Mouse (Mus musculus) MEL (cell line): ENCODE data around the gene Tcea2. TPM values are rescaled to one million over a fixed set of nuclear protein-coding genes. Genes with fewer than 3 reads are reported as not detected.

ENCODE experiments used
- DNase-seq: peaks from one replicate; pipeline ENCODE4 v3.0.0; 2011; ENCODE audit warnings: low read depth, low spot score
- H3K27ac ChIP-seq: 2 replicates; pipeline ENCODE4 v1.5.1; 2012; ENCODE audit warnings: low read depth, mild to moderate bottlenecking, control low read depth, low read length, moderate library complexity; ENCODE audit not compliant: control insufficient read depth
- H3K27me3 ChIP-seq, 2 experiments: fragments of 150-350 bp in 1 of 2; sonication (generic) in 1 of 2; 2 replicates each; pipeline ENCODE4 v1.6.1; 2012; ENCODE audit warnings: low read length in 2 of 2, mild to moderate bottlenecking in 2 of 2, improper control_type of control experiment in 1 of 2, moderate library complexity in 1 of 2; ENCODE audit not compliant: insufficient read depth in 2 of 2, control insufficient read depth in 1 of 2
- H3K36me3 ChIP-seq, 2 experiments: 2 replicates each; pipeline ENCODE4 v1.6.1; 2012 to 2014; ENCODE audit warnings: low read length in 2 of 2, improper control_type of control experiment in 1 of 2, inconsistent platforms in 1 of 2, mild to moderate bottlenecking in 1 of 2; ENCODE audit not compliant: insufficient read depth in 2 of 2, control insufficient read depth in 1 of 2
- H3K4me1 ChIP-seq, 2 experiments: fragments of 150-350 bp in 1 of 2; sonication (generic) in 1 of 2; 2 replicates each; pipeline ENCODE4 v1.6.1; 2012; ENCODE audit warnings: low read length in 2 of 2, improper control_type of control experiment in 1 of 2, mild to moderate bottlenecking in 1 of 2; ENCODE audit not compliant: insufficient read depth in 2 of 2, control insufficient read depth in 1 of 2
- H3K4me3 ChIP-seq, 2 experiments: fragments of 150-350 bp in 1 of 2; sonication (generic) in 1 of 2; 2 replicates each; pipeline ENCODE4 v1.5.1; 2012; ENCODE audit warnings: low read depth in 2 of 2, low read length in 2 of 2, mild to moderate bottlenecking in 2 of 2, moderate library complexity in 2 of 2, control low read depth in 1 of 2, improper control_type of control experiment in 1 of 2; ENCODE audit not compliant: control insufficient read depth in 1 of 2, insufficient read depth in 1 of 2
- H3K79me2 ChIP-seq: 2 replicates; pipeline ENCODE4 v1.6.1; 2012; ENCODE audit warnings: mild to moderate bottlenecking, low read length, moderate library complexity; ENCODE audit not compliant: control insufficient read depth, poor library complexity, insufficient read depth
- H3K9ac ChIP-seq: 2 replicates; pipeline ENCODE4 v1.6.1; 2012; ENCODE audit warnings: low read depth, mild to moderate bottlenecking, control low read depth, low read length, moderate library complexity; ENCODE audit not compliant: control insufficient read depth, poor library complexity, severe bottlenecking
- H3K9me3 ChIP-seq: fragments of 150-350 bp; sonication (generic); replicated peaks from 2 replicates; pipeline ENCODE4 v1.6.1; 2012; ENCODE audit warnings: mild to moderate bottlenecking, low read length, improper control_type of control experiment, moderate library complexity; ENCODE audit not compliant: insufficient read depth
- BHLHE40 ChIP-seq: IDR thresholded peaks from 2 replicates; pipeline ENCODE4 v1.6.1; 2012; ENCODE audit warnings: low read depth, mild to moderate bottlenecking, inconsistent platforms, low read length, improper control_type of control experiment, borderline replicate concordance
- CTCF ChIP-seq, 3 experiments: IDR thresholded peaks in 2 of 3; conservative IDR thresholded peaks in 1 of 3; 2 replicates each; pipeline ENCODE4 v1.5.1; 2011 to 2012; ENCODE audit warnings: low read length in 3 of 3, low read depth in 2 of 3, mild to moderate bottlenecking in 2 of 3, improper control_type of control experiment in 1 of 3, inconsistent platforms in 1 of 3, mixed read lengths in 1 of 3, moderate library complexity in 1 of 3; ENCODE audit not compliant: control insufficient read depth in 1 of 3, insufficient read depth in 1 of 3, poor library complexity in 1 of 3, severe bottlenecking in 1 of 3
- EP300 ChIP-seq, 2 experiments: IDR thresholded peaks; 2 replicates each; pipeline ENCODE4 v1.6.1; 2011; ENCODE audit warnings: improper control_type of control experiment in 2 of 2, low read length in 2 of 2, low read depth in 1 of 2, mild to moderate bottlenecking in 1 of 2
- GABPA ChIP-seq: IDR thresholded peaks from 2 replicates; pipeline ENCODE4 v1.6.1; 2012; ENCODE audit warnings: low read depth, mild to moderate bottlenecking, inconsistent platforms, low read length, improper control_type of control experiment, moderate library complexity
- GATA1 ChIP-seq: IDR thresholded peaks from 2 replicates; pipeline ENCODE4 v1.6.1; 2011; ENCODE audit warnings: low read depth, low read length, improper control_type of control experiment
- HCFC1 ChIP-seq: IDR thresholded peaks from 2 replicates; pipeline ENCODE4 v1.6.1; 2012; ENCODE audit warnings: low read depth, mild to moderate bottlenecking, inconsistent platforms, low read length, improper control_type of control experiment, moderate library complexity
- JUND ChIP-seq: IDR thresholded peaks from 2 replicates; pipeline ENCODE4 v1.6.1; 2011; ENCODE audit warnings: low read depth, mild to moderate bottlenecking, improper control_type of control experiment, low read length
- MAX ChIP-seq: IDR thresholded peaks from 2 replicates; pipeline ENCODE4 v1.6.1; 2011; ENCODE audit warnings: low read length, improper control_type of control experiment
- MEF2A ChIP-seq: IDR thresholded peaks from 2 replicates; pipeline ENCODE4 v1.6.1; 2014; ENCODE audit warnings: low read depth, mild to moderate bottlenecking, inconsistent platforms, low read length, improper control_type of control experiment; ENCODE audit not compliant: poor library complexity, insufficient replicate concordance, severe bottlenecking; ENCODE audit errors: extremely low read depth
- MXI1 ChIP-seq: IDR thresholded peaks from 2 replicates; pipeline ENCODE4 v1.6.1; 2011; ENCODE audit warnings: mild to moderate bottlenecking, low read depth, low read length, improper control_type of control experiment
- MYB ChIP-seq: IDR thresholded peaks from 2 replicates; pipeline ENCODE4 v1.6.1; 2011; ENCODE audit warnings: mild to moderate bottlenecking, low read depth, low read length, improper control_type of control experiment
- MYC ChIP-seq: IDR thresholded peaks from 2 replicates; pipeline ENCODE4 v1.6.1; 2011; ENCODE audit warnings: low read depth, mild to moderate bottlenecking, low read length, improper control_type of control experiment, moderate library complexity
- NRF1 ChIP-seq: IDR thresholded peaks from 2 replicates; pipeline ENCODE4 v1.6.1; 2014; ENCODE audit warnings: low read depth, mild to moderate bottlenecking, inconsistent platforms, low read length, improper control_type of control experiment, moderate library complexity; ENCODE audit not compliant: poor library complexity, insufficient read depth, severe bottlenecking
- POLR2AphosphoS5 ChIP-seq: IDR thresholded peaks from 2 replicates; pipeline ENCODE4 v1.6.1; 2012; ENCODE audit warnings: low read depth, borderline replicate concordance, mild to moderate bottlenecking, inconsistent platforms, low read length, moderate library complexity, mixed read lengths
- RAD21 ChIP-seq: IDR thresholded peaks from 2 replicates; pipeline ENCODE4 v1.6.1; 2011; ENCODE audit warnings: mild to moderate bottlenecking, low read depth, low read length, improper control_type of control experiment
- SIN3A ChIP-seq: IDR thresholded peaks from 2 replicates; pipeline ENCODE4 v1.6.1; 2012; ENCODE audit warnings: low read length, improper control_type of control experiment, inconsistent platforms
- SMC3 ChIP-seq: IDR thresholded peaks from 2 replicates; pipeline ENCODE4 v1.6.1; 2011; ENCODE audit warnings: low read depth, low read length, improper control_type of control experiment
- TAL1 ChIP-seq: IDR thresholded peaks from 2 replicates; pipeline ENCODE4 v1.6.1; 2012; ENCODE audit warnings: mild to moderate bottlenecking, inconsistent platforms, low read length, moderate library complexity, mixed read lengths
- TCF12 ChIP-seq: IDR thresholded peaks from 2 replicates; pipeline ENCODE4 v1.6.1; 2014; ENCODE audit warnings: low read depth, mild to moderate bottlenecking, inconsistent platforms, low read length, improper control_type of control experiment, moderate library complexity
- USF2 ChIP-seq, 2 experiments: IDR thresholded peaks; 2 replicates each; pipeline ENCODE4 v1.6.1; 2011 to 2012; ENCODE audit warnings: improper control_type of control experiment in 2 of 2, low read length in 2 of 2, borderline replicate concordance in 1 of 2, inconsistent platforms in 1 of 2, low read depth in 1 of 2, mild to moderate bottlenecking in 1 of 2; ENCODE audit not compliant: insufficient read depth in 1 of 2
- ZKSCAN1 ChIP-seq: IDR thresholded peaks from 2 replicates; pipeline ENCODE4 v1.6.1; 2012; ENCODE audit warnings: low read depth, mild to moderate bottlenecking, inconsistent platforms, low read length, improper control_type of control experiment, moderate library complexity
- ZMIZ1 ChIP-seq: IDR thresholded peaks from 2 replicates; pipeline ENCODE4 v1.6.1; 2012; ENCODE audit warnings: low read depth, mild to moderate bottlenecking, inconsistent platforms, low read length, improper control_type of control experiment, moderate library complexity
- ZNF384 ChIP-seq: IDR thresholded peaks from 2 replicates; pipeline ENCODE4 v1.6.1; 2012; ENCODE audit warnings: low read depth, mild to moderate bottlenecking, inconsistent platforms, low read length, improper control_type of control experiment
- polyA plus RNA-seq, 2 experiments: library from polyadenylated mRNA; stranded (reverse) in 1 of 2; unstranded in 1 of 2; fragments of >175 nt in 1 of 2; fragments of >200 nt in 1 of 2; gene quantifications; 2 replicates each; pipeline versions ENCODE4 v1.2.1 to v1.2.4; 2012; ENCODE audit warnings: low replicate concordance in 2 of 2, low read depth in 1 of 2; ENCODE audit not compliant: insufficient read length in 2 of 2, insufficient read depth in 1 of 2, missing spikeins in 1 of 2
- total RNA-seq: library from RNA; depleted of rRNA; stranded (reverse); fragments of 300-350 nt; gene quantifications from 2 replicates; pipeline ENCODE4 v1.2.3, GENCODE M21; 2012

Tcea2 gene
- total and polyA plus RNA-seq, 3 experiments = 6.7 to 17.0 TPM; not detected in 1

DNA sequence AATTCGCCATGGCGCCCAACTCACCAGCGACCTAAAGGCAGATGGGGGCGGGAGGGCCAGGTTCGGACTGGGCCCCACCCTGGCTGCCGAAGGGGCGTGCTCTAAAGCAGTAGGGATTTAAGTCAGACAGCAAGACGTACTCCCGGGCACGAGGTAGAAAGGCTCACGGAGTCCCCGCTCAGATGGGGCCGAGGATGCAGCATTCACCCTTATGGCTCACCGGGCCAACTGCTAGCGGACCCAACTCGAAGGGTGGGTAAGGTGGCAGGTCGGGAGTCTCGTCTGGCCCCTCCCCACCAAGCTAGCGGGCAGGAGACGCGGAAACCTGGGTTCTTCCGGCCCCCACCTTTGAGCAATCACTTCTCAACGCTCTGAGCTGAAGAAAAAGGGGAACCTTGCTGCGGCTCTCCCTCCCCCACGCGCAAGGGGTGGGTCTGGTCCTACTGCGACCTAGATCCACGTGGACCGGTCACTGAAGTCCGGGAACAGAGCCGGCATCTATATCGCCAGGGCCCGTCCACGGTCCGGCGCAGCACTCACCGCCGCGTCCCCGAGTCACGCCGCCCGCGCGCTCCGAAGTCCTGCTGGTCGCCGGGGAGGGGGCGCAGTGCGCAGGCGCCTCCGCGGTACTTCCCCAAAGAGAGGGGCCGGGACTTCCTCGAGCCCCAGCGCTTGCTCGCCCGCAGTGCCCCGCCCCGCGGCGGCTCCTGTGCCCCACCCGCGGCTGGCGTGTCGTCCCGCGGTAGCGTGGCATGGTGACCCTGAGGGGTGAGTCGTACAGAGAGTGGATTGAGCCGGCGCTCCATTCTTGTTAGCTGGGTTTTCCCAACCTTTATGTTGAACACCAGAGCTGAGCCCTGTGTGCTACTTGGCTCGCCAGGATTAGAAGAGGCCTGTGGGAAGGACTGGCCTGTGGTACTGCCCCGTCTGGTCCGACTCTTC lies 13.5 kb downstream of the Tcea2 start, which contains the start of gene Rgs19 (continued):
- TF ChIP-seq BHLHE40 = no peak
- TF ChIP-seq SMC3 = 0 out of 2 replicates have a peak, but pooled peaks have one; percentile 4
- no peak for TF ChIP-seq USF2 (IDR thresholded peaks at IDR 0.05; ENCODE audit: borderline replicate concordance in 1 of 2, insufficient read depth in 1 of 2, low read depth in 1 of 2, low read length in 2 of 2)
- TF ChIP-seq CTCF (IDR thresholded peaks at IDR 0.05 in 2 of 3, conservative IDR thresholded peaks at IDR 0.05 in 1 of 3; ENCODE audit: control insufficient read depth in 1 of 3, insufficient read depth in 1 of 3, low read depth in 2 of 3, low read length in 3 of 3, poor library complexity in 1 of 3, severe bottlenecking in 1 of 3) = 0 out of 6 replicates have a peak, but pooled peaks of 1 of the 3 experiments have one; percentile 2
- TF ChIP-seq POLR2AphosphoS5 = no peak; the same call in 1 of the 2 replicates
- TF ChIP-seq JUND = no peak
- no peak for TF ChIP-seq GATA1
- peak; percentile 89 for TF ChIP-seq NRF1
- peak; percentile 90 for TF ChIP-seq MXI1
- TF ChIP-seq ZKSCAN1 = no peak
- TF ChIP-seq MEF2A = no peak
- TF ChIP-seq GABPA = no peak
- peak; percentile 84 for TF ChIP-seq SIN3A

DNA sequence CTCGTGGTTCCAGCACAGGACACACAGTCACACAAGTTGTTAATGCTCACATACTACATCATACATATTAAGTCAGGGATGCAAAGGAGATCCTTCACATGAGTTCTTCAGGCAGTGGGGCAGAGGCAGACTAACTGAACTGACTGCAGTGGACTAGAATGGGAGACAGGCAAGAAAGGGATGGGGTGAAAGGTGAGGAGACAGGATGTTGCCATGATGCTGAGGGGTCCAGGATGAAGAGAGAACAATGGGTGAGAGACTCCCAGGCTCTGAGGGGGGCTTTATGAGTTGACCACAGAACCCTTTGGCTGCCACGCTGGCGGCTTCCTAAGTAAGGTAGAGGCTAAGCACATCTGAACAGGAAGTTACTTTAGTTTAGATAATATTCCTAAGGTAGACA lies 14.5 kb downstream of the Tcea2 start:
- H3K4me3 ChIP-seq = peak overlapping the region in 1 of 2 experiments; percentile 90; a peak in 1 of 4 replicates
- TF ChIP-seq ZKSCAN1 (no peak), GATA1 (no peak), MYB (no peak), ZMIZ1 (no peak), MYC (no peak), SMC3 (no peak), RAD21 (no peak), MEF2A (no peak), USF2 (IDR thresholded peaks at IDR 0.05; ENCODE audit: borderline replicate concordance in 1 of 2, insufficient read depth in 1 of 2, low read depth in 1 of 2, low read length in 2 of 2) (no peak), MAX (no peak), BHLHE40 (no peak), EP300 (IDR thresholded peaks at IDR 0.05; ENCODE audit: low read depth in 1 of 2, low read length in 2 of 2) (no peak), TCF12 (no peak), TAL1 (no peak), NRF1 (no peak), ZNF384 (no peak), HCFC1 (no peak)
- TF ChIP-seq, all 39 proteins: peak for 0

More for the DNA sequence above, 14.5 kb downstream of the Tcea2 start:
- Histone ChIP-seq H3K27ac (no peak overlapping the region), H3K36me3 (peaks cover 0 to 22% of the 10 kb centered on the region in 2 experiments; a peak in 2 of 4 replicates), H3K9ac (peak overlapping the region; percentile 93), H3K9me3 (no peaks in the 10 kb centered on the region), H3K27me3 (no peaks in the 10 kb centered on the region), H3K4me1 (peaks cover 0 to 29% of the 10 kb centered on the region in 2 experiments; a peak in 3 of 4 replicates), H3K79me2 (peaks cover 26% of the 10 kb centered on the region)
- peak; percentile 32 for DNase-seq
